Mouse (Mus musculus) brain, embryonic 14.5 days (tissue): ENCODE data around the gene Pdia3. TPM values are rescaled to one million over a fixed set of nuclear protein-coding genes. Genes with fewer than 3 reads are reported as not detected.
A peak's percentile ranks its signal among the peaks of the same experiment; 100 is the strongest.
"Not testable (repeated sequence)": the region's sequence is repeated elsewhere in the genome, so short reads cannot be mapped to it uniquely, and the experiment has no call there.

ENCODE experiments used
- DNase-seq: peaks from one replicate; pipeline ENCODE4 v3.0.0-alpha.2; 2011; ENCODE audit warnings: low read depth
- CTCF ChIP-seq: fragments of 200-500 bp; IDR thresholded peaks from 2 replicates; pipeline ENCODE4 v1.5.1; 2012; ENCODE audit warnings: inconsistent platforms, mild to moderate bottlenecking, moderate library complexity, borderline replicate concordance; ENCODE audit not compliant: insufficient read depth, insufficient read length; ENCODE audit errors: extremely low read depth
- POLR2A ChIP-seq: fragments of 200-500 bp; IDR thresholded peaks from 2 replicates; pipeline ENCODE4 v1.6.1; 2012; ENCODE audit warnings: mild to moderate bottlenecking, inconsistent platforms, borderline replicate concordance; ENCODE audit not compliant: poor library complexity, insufficient read depth, insufficient read length, severe bottlenecking; ENCODE audit errors: extremely low read depth
- polyA plus RNA-seq: library from polyadenylated mRNA; depleted of rRNA; stranded (reverse); fragments of >200 nt; gene quantifications from 2 replicates; pipeline ENCODE4 v1.2.3, GENCODE M21; 2012; rRNA removed

The Pdia3 gene
- 168 and 174 TPM in 2 replicates for polyA plus RNA-seq

GRCm38 (mm10) chr2:121413387-121414042, at the start of gene Pdia3, which contains the start of gene Catsper2:
Gene Pdia3 (plus strand): TSS chr2:121413775.
Gene Catsper2 (minus strand): TSS chr2:121413792.
- 0 out of 2 replicates have a peak, but pooled peaks have one; percentile 11 for TF ChIP-seq CTCF
- TF ChIP-seq POLR2A = peak; percentile 95
- peak; percentile 99 for DNase-seq

GRCm38 (mm10) chr2:121368831-121369230, 44.7 kb upstream of the Pdia3 start:
- no peak for TF ChIP-seq POLR2A
- no peak for TF ChIP-seq CTCF
- peak; percentile 60 for DNase-seq

- TF ChIP-seq POLR2A (no peak), CTCF (no peak)
- DNase-seq = no peak
These were observed 42.7 kb upstream of the Pdia3 start for GRCm38 (mm10) chr2:121370921-121371320.

GRCm38 (mm10) chr2:121372266-121372665, 41.3 kb upstream of the Pdia3 start:
- no peak for TF ChIP-seq CTCF
- no peak for TF ChIP-seq POLR2A
- DNase-seq = no peak

GRCm38 (mm10) chr2:121374766-121375165, 38.8 kb upstream of the Pdia3 start:
- DNase-seq = no peak
- TF ChIP-seq POLR2A (no peak), CTCF (no peak)

- not testable (repeated sequence) for DNase-seq
These were observed 26.5 kb upstream of the Pdia3 start, which contains the start of gene Strc for GRCm38 (mm10) chr2:121386961-121387575. Gene Strc (minus strand): TSS chr2:121387168.

GRCm38 (mm10) chr2:121396624-121397023, 17.0 kb upstream of the Pdia3 start:
- TF ChIP-seq CTCF (peak; percentile 79; the same call in 1 of the 2 replicates), POLR2A (no peak)
- peak; percentile 92 for DNase-seq

GRCm38 (mm10) chr2:121403296-121403695, 10.3 kb upstream of the Pdia3 start:
- DNase-seq = no peak
- TF ChIP-seq CTCF = no peak
- TF ChIP-seq POLR2A = no peak

GRCm38 (mm10) chr2:121408160-121408559, 5.4 kb upstream of the Pdia3 start:
- TF ChIP-seq POLR2A (no peak), CTCF (peak; percentile 41; the same call in 1 of the 2 replicates)
- peak; percentile 2 for DNase-seq

GRCm38 (mm10) chr2:121412843-121413386, 660 bp upstream of the Pdia3 start:
- TF ChIP-seq POLR2A (no peak), CTCF (no peak)
- DNase-seq = no peak

- DNase-seq = peak; percentile 55
- TF ChIP-seq CTCF (no peak), POLR2A (no peak)
These were observed 637 bp downstream of the Pdia3 start for GRCm38 (mm10) chr2:121414139-121414685.

- TF ChIP-seq POLR2A (no peak), CTCF (no peak)
- no peak for DNase-seq
These were observed 1.5 kb downstream of the Pdia3 start for GRCm38 (mm10) chr2:121415103-121415502.

GRCm38 (mm10) chr2:121415591-121415990, 2.0 kb downstream of the Pdia3 start:
- DNase-seq = no peak
- no peak for TF ChIP-seq POLR2A
